Mouse (Mus musculus) stomach, postnatal 0 days (tissue): ENCODE results near the gene Zfhx3. TPM values are rescaled to one million over a fixed set of nuclear protein-coding genes. Genes with fewer than 3 reads are reported as not detected.

Source experiments
- ATAC-seq: fragments of 200-750 bp; cut with Nextera tagmentation; 2 replicates; pipeline ENCODE4 v1.8.0; 2017; ENCODE audit not compliant: low FRiP score, low TSS enrichment
- DNase-seq: peaks from one replicate; pipeline ENCODE4 v3.0.0-alpha.2; 2016; ENCODE audit warnings: low spot score
- H3K27ac ChIP-seq: fragments of 300-500 bp; sonication (generic); replicated peaks from 2 replicates; pipeline ENCODE4 v1.5.1; 2014; ENCODE audit warnings: mild to moderate bottlenecking, control low read depth
- H3K27me3 ChIP-seq: fragments of 300-500 bp; sonication (generic); 2 replicates; pipeline ENCODE4 v1.6.1; 2014; ENCODE audit warnings: low read length; ENCODE audit not compliant: control insufficient read depth, insufficient read depth
- H3K36me3 ChIP-seq: fragments of 300-500 bp; sonication (generic); 2 replicates; pipeline ENCODE4 v1.6.1; 2014; ENCODE audit warnings: low read length, mixed read lengths; ENCODE audit not compliant: control insufficient read depth, insufficient read depth
- H3K4me1 ChIP-seq: fragments of 300-500 bp; sonication (generic); replicated peaks from 2 replicates; pipeline ENCODE4 v1.6.1; 2014; ENCODE audit warnings: antibody characterized with exemption; ENCODE audit not compliant: control insufficient read depth, insufficient read depth
- H3K4me2 ChIP-seq: fragments of 300-500 bp; sonication (generic); replicated peaks from 2 replicates; pipeline ENCODE4 v1.6.1; 2014; ENCODE audit warnings: low read depth, mild to moderate bottlenecking, control low read depth, moderate library complexity
- H3K4me3 ChIP-seq: fragments of 300-500 bp; sonication (generic); 2 replicates; pipeline ENCODE4 v1.5.1; 2014; ENCODE audit warnings: low read depth, low read length, control low read depth
- H3K9ac ChIP-seq: fragments of 300-500 bp; sonication (generic); 2 replicates; pipeline ENCODE4 v1.6.1; 2014; ENCODE audit warnings: mild to moderate bottlenecking, low read length, control low read depth, mixed read lengths
- H3K9me3 ChIP-seq: fragments of 300-500 bp; sonication (generic); 2 replicates; pipeline ENCODE4 v1.6.1; 2016; ENCODE audit warnings: low read length; ENCODE audit not compliant: control insufficient read depth
- CTCF ChIP-seq: IDR thresholded peaks from 2 replicates; pipeline ENCODE4 v1.5.1; 2016; ENCODE audit warnings: antibody characterized with exemption, low read depth, mild to moderate bottlenecking, moderate library complexity
- EP300 ChIP-seq: optimal IDR thresholded peaks from 2 replicates; pipeline ENCODE3; 2016; ENCODE audit warnings: antibody characterized with exemption
- WGBS: fragments of 180-500 bp; shearing (Covaris S2); extraction: QIAGEN DNeasy Blood & Tissue Kit; methylation state at CpG from one replicate; pipeline ENCODE4 v1.1.7; 2014; 5-methylcytosine and 5-hydroxymethylcytosine counted together
- polyA plus RNA-seq: library from polyadenylated mRNA; unstranded; fragments of >200 nt; fragmentation: Nextera tagmentation; extraction: Ambion mirVana; gene quantifications from 2 replicates; pipeline ENCODE4 v1.2.1, GENCODE M21; 2015

Zfhx3 gene
- polyA plus RNA-seq, 1 experiment from 2014 or later = 4.6 TPM

GRCm38 (mm10) chr8:108419162-108419844, 476.9 kb downstream of the Zfhx3 start:
- Histone ChIP-seq H3K4me2 (no peak overlapping the region), H3K4me3 (no peak overlapping the region), H3K27ac (no peak overlapping the region), H3K36me3 (no peaks in the 10 kb centered on the region), H3K9ac (no peak overlapping the region), H3K27me3 (no peaks in the 10 kb centered on the region), H3K4me1 (no peaks in the 10 kb centered on the region), H3K9me3 (no peaks in the 10 kb centered on the region)
- TF ChIP-seq CTCF (no peak), EP300 (no peak)
- WGBS = 65% methylated on average over 15 of the region's 15 CpGs
- DNase-seq (no peak), ATAC-seq (no peak)

- Histone ChIP-seq H3K36me3 (no peaks in the 10 kb centered on the region), H3K9ac (no peak overlapping the region), H3K27ac (no peak overlapping the region), H3K9me3 (no peaks in the 10 kb centered on the region), H3K4me1 (no peaks in the 10 kb centered on the region), H3K27me3 (no peaks in the 10 kb centered on the region), H3K4me3 (no peak overlapping the region), H3K4me2 (no peak overlapping the region)
- TF ChIP-seq CTCF = no peak
- TF ChIP-seq EP300 = no peak
- ATAC-seq (no peak), DNase-seq (no peak)
- 58% methylated on average over 3 of the region's 3 CpGs for WGBS
Measured at GRCm38 (mm10) chr8:108422521-108422920, 480.1 kb downstream of the Zfhx3 start.

DNA sequence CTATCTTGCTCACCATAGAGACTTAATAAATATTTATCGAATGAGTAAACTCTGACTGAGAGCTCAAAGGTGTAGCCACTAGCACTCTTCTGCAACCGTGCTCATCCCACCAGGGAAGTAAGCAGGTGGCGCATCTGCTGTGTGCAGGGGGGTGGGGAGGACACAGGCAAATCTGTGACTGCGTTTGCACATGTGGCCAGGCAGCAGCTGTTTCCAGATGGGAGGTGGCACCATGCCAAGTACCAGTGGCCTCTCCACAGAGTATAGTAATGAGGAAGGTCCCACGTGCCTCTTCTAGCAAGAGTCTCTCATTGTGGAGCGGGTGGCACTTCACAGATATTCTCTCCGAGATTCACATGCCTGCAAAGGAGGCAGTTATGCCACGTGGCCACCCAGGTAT, 481.9 kb downstream of the Zfhx3 start:
- TF ChIP-seq CTCF = no peak
- no peaks in the 10 kb centered on the region for H3K27me3 ChIP-seq
- no peak overlapping the region for H3K4me2 ChIP-seq
- DNase-seq (peak; percentile 24), ATAC-seq (no peak)
- no peak overlapping the region for H3K27ac ChIP-seq
- no peaks in the 10 kb centered on the region for H3K9me3 ChIP-seq
- 48% methylated on average over 8 of the region's 8 CpGs for WGBS
- H3K4me1 ChIP-seq = no peaks in the 10 kb centered on the region
- H3K4me3 ChIP-seq = no peak overlapping the region
- no peak overlapping the region for H3K9ac ChIP-seq
- H3K36me3 ChIP-seq = no peaks in the 10 kb centered on the region

GRCm38 (mm10) chr8:108433321-108433720, 490.9 kb downstream of the Zfhx3 start:
- Histone ChIP-seq H3K36me3 (no peaks in the 10 kb centered on the region), H3K4me1 (no peaks in the 10 kb centered on the region), H3K9me3 (no peaks in the 10 kb centered on the region), H3K27me3 (no peaks in the 10 kb centered on the region), H3K9ac (no peak overlapping the region), H3K27ac (no peak overlapping the region), H3K4me2 (no peak overlapping the region), H3K4me3 (no peak overlapping the region)
- no peak for TF ChIP-seq EP300
- no peak for TF ChIP-seq CTCF
- DNase-seq (no peak), ATAC-seq (no peak)
- 26% methylated on average over 5 of the region's 5 CpGs for WGBS

DNA sequence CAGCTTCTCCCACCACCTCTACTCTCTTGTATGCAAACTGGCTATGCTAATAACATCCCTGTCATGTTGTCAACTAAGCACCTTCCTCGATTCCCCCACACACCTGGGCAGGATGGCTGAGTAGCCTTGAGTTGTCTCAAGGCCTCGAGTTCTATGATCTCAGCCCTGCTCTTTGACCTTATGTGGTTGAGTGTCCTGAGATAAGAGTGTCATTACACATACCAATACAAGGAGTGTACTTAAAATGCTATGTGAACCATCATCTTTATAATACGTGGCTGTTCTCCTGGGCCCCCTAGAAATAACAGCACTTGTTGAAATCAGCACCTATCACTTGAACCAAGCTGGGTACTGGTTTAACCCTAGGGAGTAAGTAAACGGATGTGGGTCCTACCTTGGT, 492.1 kb downstream of the Zfhx3 start:
- Histone ChIP-seq H3K27ac (no peak overlapping the region), H3K4me2 (no peak overlapping the region), H3K27me3 (no peaks in the 10 kb centered on the region), H3K36me3 (no peaks in the 10 kb centered on the region), H3K9me3 (no peaks in the 10 kb centered on the region), H3K9ac (no peak overlapping the region), H3K4me1 (no peaks in the 10 kb centered on the region), H3K4me3 (no peak overlapping the region)
- no peak for DNase-seq
- TF ChIP-seq EP300 (no peak), CTCF (no peak)
- no peak for ATAC-seq
- 56% methylated on average over 4 of the region's 4 CpGs for WGBS

DNA sequence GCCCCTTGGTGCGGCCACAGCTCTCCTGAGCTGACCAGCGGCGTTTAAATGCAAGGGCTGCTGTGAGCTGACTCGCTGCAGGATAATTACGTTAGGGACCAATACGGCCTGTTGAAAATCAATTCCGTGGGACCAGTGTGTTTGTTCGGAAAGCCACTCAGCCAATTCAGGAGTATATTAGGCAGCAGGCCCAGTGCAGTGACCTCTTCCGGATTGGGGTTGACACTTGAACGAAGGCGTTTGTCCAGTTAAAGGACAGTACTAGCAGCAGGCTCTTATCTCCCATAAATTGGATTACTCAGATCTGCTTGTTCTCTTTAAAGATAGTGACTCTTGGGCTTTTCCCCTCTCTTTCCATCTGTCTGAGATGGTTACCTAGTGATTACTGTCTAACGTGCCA, 493.9 kb downstream of the Zfhx3 start:
- no peaks in the 10 kb centered on the region for H3K9me3 ChIP-seq
- no peak overlapping the region for H3K9ac ChIP-seq
- no peak overlapping the region for H3K4me3 ChIP-seq
- WGBS = 81% methylated on average over 12 of the region's 12 CpGs
- no peaks in the 10 kb centered on the region for H3K36me3 ChIP-seq
- TF ChIP-seq EP300 (no peak), CTCF (no peak)
- ATAC-seq (no peak), DNase-seq (no peak)
- H3K27me3 ChIP-seq = no peaks in the 10 kb centered on the region
- H3K4me2 ChIP-seq = no peak overlapping the region
- H3K4me1 ChIP-seq = no peaks in the 10 kb centered on the region
- H3K27ac ChIP-seq = no peak overlapping the region
